8 mouse cellular contexts compared by ENCODE assay signal in the genomic region with DNA sequence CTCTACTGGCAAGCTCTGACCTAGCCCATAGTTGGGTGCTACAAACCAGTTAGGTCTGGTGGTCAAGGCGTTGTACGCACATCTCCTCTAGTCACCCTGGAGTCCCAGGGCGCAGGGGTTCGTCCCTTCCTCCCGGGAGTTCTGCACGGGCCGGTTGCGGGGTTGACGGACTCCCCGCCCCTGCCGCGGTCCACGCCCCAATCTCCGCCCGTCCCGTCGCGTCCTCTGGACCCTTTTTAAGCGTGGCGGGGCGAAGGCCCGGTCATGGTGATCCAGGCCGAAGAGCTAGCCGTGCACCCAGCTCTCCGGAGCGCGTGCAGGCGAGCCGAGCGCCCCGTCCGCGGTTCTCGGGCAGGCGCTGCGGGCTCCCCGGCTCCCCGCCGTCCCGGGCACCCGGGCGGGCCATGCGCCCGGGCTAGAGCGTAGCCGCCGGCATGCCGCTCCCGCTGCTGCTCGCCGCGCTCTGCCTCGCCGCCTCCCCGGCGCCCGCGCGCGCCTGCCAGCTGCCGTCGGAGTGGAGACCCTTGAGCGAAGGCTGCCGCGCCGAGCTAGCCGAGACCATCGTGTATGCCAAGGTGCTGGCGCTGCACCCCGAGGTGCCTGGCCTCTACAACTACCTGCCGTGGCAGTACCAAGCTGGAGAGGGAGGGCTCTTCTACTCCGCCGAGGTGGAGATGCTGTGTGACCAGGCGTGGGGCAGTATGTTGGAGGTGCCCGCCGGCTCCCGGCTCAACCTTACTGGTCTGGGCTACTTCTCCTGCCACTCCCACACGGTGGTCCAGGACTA. TPM values are rescaled to one million over a fixed set of nuclear protein-coding genes. Genes with fewer than 3 reads are reported as not detected.
DNase-seq lines count a peak whose midpoint lies in the region; ATAC-seq lines count a peak whose summit lies in the region.

TSS of gene Ccdc3 (plus strand) at position 277 of the 787 bp plus-strand sequence.

- H3K9ac ChIP-seq in forebrain, embryonic 11.5 days (ENCODE audit: low read length) = peak within 1 kb of the TSS; percentile 27

- peak within 1 kb of the TSS; percentile 68 for H3K4me2 ChIP-seq in forebrain, embryonic 11.5 days (ENCODE audit: low read depth, low read length, severe bottlenecking)

- ATAC-seq in forebrain, embryonic 11.5 days (replicated peaks; ENCODE audit: low FRiP score) = peak; percentile 69
- ATAC-seq in erythroid progenitor cell, adult 5-6 weeks (replicated peaks; ENCODE audit: low FRiP score, poor library complexity, severe bottlenecking) = no peak

- H3K9me3 ChIP-seq in forebrain, embryonic 11.5 days (ENCODE audit: control insufficient read depth, low read length) = no peaks in the 10 kb centered on the region
- no peaks in the 10 kb centered on the region for H3K9me3 ChIP-seq in midbrain, embryonic 10.5 days (replicated peaks)

- peaks cover 26% of the 10 kb centered on the region for H3K27me3 ChIP-seq in forebrain, embryonic 11.5 days (ENCODE audit: control insufficient read depth, insufficient read depth, low read length)
- peaks cover 69% of the 10 kb centered on the region for H3K27me3 ChIP-seq in midbrain, embryonic 10.5 days (ENCODE audit: low read depth, poor library complexity, severe bottlenecking)

- peak within 1 kb of the TSS; percentile 38 for H3K4me3 ChIP-seq in forebrain, embryonic 11.5 days (ENCODE audit: low read depth, low read length)
- H3K4me3 ChIP-seq in midbrain, embryonic 10.5 days = peak within 1 kb of the TSS; percentile 60

- 1% methylated on average over 78 of the region's 78 CpGs for WGBS in forebrain, embryonic 11.5 days
- under 1% methylated on average over 78 of the region's 78 CpGs for WGBS in midbrain, embryonic 10.5 days

- no peaks in the 10 kb centered on the region for H3K36me3 ChIP-seq in forebrain, embryonic 11.5 days (ENCODE audit: control insufficient read depth, insufficient read depth, low read length)
- no peaks in the 10 kb centered on the region for H3K36me3 ChIP-seq in midbrain, embryonic 10.5 days

- H3K27ac ChIP-seq in forebrain, embryonic 11.5 days (ENCODE audit: low read depth, low read length) = no peak within 1 kb of the TSS
- H3K27ac ChIP-seq in midbrain, embryonic 10.5 days (replicated peaks) = peak within 1 kb of the TSS; percentile 69

- no peaks in the 10 kb centered on the region; the same call in 1 of the 2 replicates for H3K4me1 ChIP-seq in forebrain, embryonic 11.5 days (replicated peaks; ENCODE audit: control insufficient read depth, insufficient read depth, low read length)
- H3K4me1 ChIP-seq in midbrain, embryonic 10.5 days = peaks cover 19% of the 10 kb centered on the region

- peak; percentile 30 to 63 for DNase-seq in urinary bladder, adult 18-20 months (ENCODE audit: low spot score in 2 of 2)
- DNase-seq in urinary bladder, postnatal 10 days (ENCODE audit: low spot score) = no peak
- DNase-seq in forebrain, embryonic 11.5 days (ENCODE audit: low spot score) = peak; percentile 63
- peak; percentile 39 for DNase-seq in heart, postnatal 4 days
- peak in 1 of 2 experiments; percentile 8 for DNase-seq in layer of hippocampus, postnatal 36 days
- peak; percentile 52 for DNase-seq in midbrain, embryonic 10.5 days (ENCODE audit: low spot score)
- peak; percentile 15 for DNase-seq in testis, postnatal 14 days (ENCODE audit: low spot score)

RNA-seq across cellular contexts. Expression of gene Ccdc3, which starts in this region (rescaled TPM):
- 3.9 and 4.6 TPM in 2 replicates for polyA plus RNA-seq in forebrain, embryonic 11.5 days (2014; fragmentation: Nextera tagmentation; extraction: Ambion mirVana)
- 1 to 10 TPM; 7.4 TPM for total RNA-seq in heart, postnatal 4 days (2021)
- total RNA-seq in layer of hippocampus, postnatal 36 days (2021) = 10 to 100 TPM; 10.5 to 13.7 TPM
- polyA plus RNA-seq in midbrain, embryonic 10.5 days (2016; fragmentation: Nextera tagmentation; extraction: Ambion mirVana) = 3.6 and 4.4 TPM in 2 replicates
- total RNA-seq in erythroid progenitor cell, adult 5-6 weeks (2015; ENCODE audit: low replicate concordance) = not detected in 2 replicates
- total RNA-seq in erythroid progenitor cell, adult 5-6 weeks (2017; ENCODE audit: low replicate concordance) = not detected in 2 replicates

Comparison
In these comparisons a context has a peak if more than half of its experiments do, and no peak if none do; other contexts are left out.
1. RNA of gene Ccdc3 (total RNA-seq): 10.5 to 13.7 TPM in layer of hippocampus, postnatal 36 days and 7.4 TPM in heart, postnatal 4 days; not detected in erythroid progenitor cell, adult 5-6 weeks; every median in the first group is over 4 times any median in the second.